Mouse (Mus musculus) testis, postnatal 14 days (tissue): ENCODE results near the gene Gramd1b.

Experiments
- DNase-seq: peaks from one replicate; pipeline ENCODE4 v3.0.0; 2021; ENCODE audit warnings: low spot score

Gene Gramd1b

GRCm38 (mm10) chr9:40397471-40398245, 133.5 kb downstream of the Gramd1b start:
- DNase-seq: no peak

GRCm38 (mm10) chr9:40397036-40397435, 134.1 kb downstream of the Gramd1b start:
- no peak for DNase-seq

- DNase-seq: no peak
These were observed 135.0 kb downstream of the Gramd1b start for GRCm38 (mm10) chr9:40396171-40396570.

GRCm38 (mm10) chr9:40391852-40392695, 139.1 kb downstream of the Gramd1b start:
- DNase-seq: no peak

GRCm38 (mm10) chr9:40391359-40391758, 139.8 kb downstream of the Gramd1b start:
- no peak for DNase-seq

GRCm38 (mm10) chr9:40390904-40391303, 140.3 kb downstream of the Gramd1b start:
- DNase-seq: no peak

- DNase-seq: no peak
These were observed 140.8 kb downstream of the Gramd1b start for GRCm38 (mm10) chr9:40390396-40390760.

- no peak for DNase-seq
These were observed 141.4 kb downstream of the Gramd1b start for GRCm38 (mm10) chr9:40389669-40390395.

GRCm38 (mm10) chr9:40389175-40389574, 142.0 kb downstream of the Gramd1b start:
- no peak for DNase-seq

GRCm38 (mm10) chr9:40384781-40385180, 146.4 kb downstream of the Gramd1b start:
- DNase-seq: no peak

- DNase-seq: no peak
These were observed 148.7 kb downstream of the Gramd1b start for GRCm38 (mm10) chr9:40382508-40382907.

GRCm38 (mm10) chr9:40381416-40382411, 149.5 kb downstream of the Gramd1b start:
- no peak for DNase-seq

GRCm38 (mm10) chr9:40376711-40377410, 154.3 kb downstream of the Gramd1b start:
- no peak for DNase-seq

- DNase-seq: no peak
These were observed 155.0 kb downstream of the Gramd1b start for GRCm38 (mm10) chr9:40376139-40376541.

GRCm38 (mm10) chr9:40375518-40375917, 155.7 kb downstream of the Gramd1b start:
- DNase-seq: no peak

- no peak for DNase-seq
These were observed 156.2 kb downstream of the Gramd1b start for GRCm38 (mm10) chr9:40374992-40375391.

- DNase-seq: no peak
These were observed 156.6 kb downstream of the Gramd1b start for GRCm38 (mm10) chr9:40374533-40374971.

- no peak for DNase-seq
These were observed 157.1 kb downstream of the Gramd1b start for GRCm38 (mm10) chr9:40374052-40374451.

- DNase-seq: no peak
These were observed 161.0 kb downstream of the Gramd1b start for GRCm38 (mm10) chr9:40370151-40370550.

- no peak for DNase-seq
These were observed 164.4 kb downstream of the Gramd1b start for GRCm38 (mm10) chr9:40366795-40367194.

- DNase-seq: no peak
These were observed 166.9 kb downstream of the Gramd1b start for GRCm38 (mm10) chr9:40364312-40364711.
